ENCODE assay signal across 8 mouse cellular contexts in the genomic region with DNA sequence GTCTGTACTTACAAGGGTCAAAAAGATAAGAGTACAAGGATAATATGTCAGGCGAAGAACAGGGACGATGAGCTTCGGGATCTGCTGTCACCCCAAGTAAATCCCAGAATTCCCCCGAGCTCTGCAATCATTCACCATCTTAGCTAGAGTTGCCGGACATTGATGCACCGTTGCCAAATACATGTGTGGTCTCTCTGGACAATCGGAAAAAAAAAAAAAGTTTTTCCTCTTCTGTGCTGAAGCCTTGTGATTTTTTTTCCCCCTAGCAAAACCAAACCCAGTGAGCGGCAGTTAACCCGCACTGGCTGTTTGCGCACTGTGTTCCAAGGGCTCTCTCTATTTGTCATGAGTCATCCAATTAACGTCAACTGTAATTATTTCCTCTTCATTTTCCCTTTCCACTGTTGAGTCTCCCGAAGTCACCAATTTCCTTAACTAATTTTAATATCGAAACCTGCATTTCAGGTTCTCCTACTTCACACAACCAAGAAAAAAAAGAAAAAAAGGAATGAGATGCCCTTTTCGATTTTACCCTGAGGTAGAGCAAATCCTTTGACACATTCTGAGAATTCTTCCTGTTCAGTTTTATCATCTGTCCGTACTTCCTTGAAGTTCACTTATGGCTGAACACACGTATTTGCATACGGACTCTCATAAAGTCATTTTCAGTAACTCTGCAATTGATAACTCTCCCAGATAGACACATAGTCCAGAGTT.
DNase-seq lines count a peak whose midpoint lies in the region; ATAC-seq lines count a peak whose summit lies in the region.

No protein-coding gene starts in this region.

- H3K4me3 ChIP-seq in hindbrain, embryonic 13.5 days = no peak overlapping the region

- 70% methylated on average over 17 of the region's 17 CpGs for WGBS in hindbrain, embryonic 13.5 days

- H3K4me2 ChIP-seq in hindbrain, embryonic 13.5 days = peak overlapping the region; percentile 22; the same call in 1 of the 2 replicates

- no peaks in the 10 kb centered on the region for H3K27me3 ChIP-seq in hindbrain, embryonic 13.5 days

- no peaks in the 10 kb centered on the region for H3K36me3 ChIP-seq in hindbrain, embryonic 13.5 days

- peak; percentile 20 for DNase-seq in kidney, postnatal 10 days
- DNase-seq in kidney, adult 11 months = no peak
- DNase-seq in lung, postnatal 36 days = peak; percentile 27
- DNase-seq in left cerebral cortex, adult 9 months (ENCODE audit: low spot score in 2 of 2) = no peak
- DNase-seq in c-Kit-positive CD71-positive TER-119-positive erythroid progenitor cells, embryonic 14.5 days (ENCODE audit: low spot score) = no peak
- no peak for DNase-seq in gastrocnemius, postnatal 25 days

- peak; percentile 36 for ATAC-seq in common myeloid progenitor, adult 5-6 weeks (replicated peaks; ENCODE audit: low read depth, poor library complexity, severe bottlenecking)
- no peak; the same call in 1 of the 2 replicates for ATAC-seq in hindbrain, embryonic 13.5 days (ENCODE audit: low FRiP score)

- H3K4me1 ChIP-seq in hindbrain, embryonic 13.5 days (replicated peaks) = peaks cover 12% of the 10 kb centered on the region

- H3K9me3 ChIP-seq in hindbrain, embryonic 13.5 days = no peaks in the 10 kb centered on the region

- H3K9ac ChIP-seq in hindbrain, embryonic 13.5 days = no peak overlapping the region

- H3K27ac ChIP-seq in hindbrain, embryonic 13.5 days = no peak overlapping the region

Comparison
In these comparisons a context has a peak if more than half of its experiments do, and no peak if none do; other contexts are left out.
1. DNase-seq: peak in kidney, postnatal 10 days (single experiment) and lung, postnatal 36 days (single experiment); none in kidney, adult 11 months (single experiment), left cerebral cortex, adult 9 months (0 of 2), c-Kit-positive CD71-positive TER-119-positive erythroid progenitor cells, embryonic 14.5 days (single experiment) and gastrocnemius, postnatal 25 days (single experiment).